Mouse (Mus musculus): Measurements from ENCODE around the gene Mef2a. TPM values are rescaled to one million over a fixed set of nuclear protein-coding genes. Genes with fewer than 3 reads are reported as not detected.

Mef2a gene
- total RNA-seq, 2 experiments from 2014 or later: 67.8 to 69.8 TPM

Other genes starting within 250 kb of the Mef2a start
- 10 to 100 TPM; 10.1 to 10.5 TPM for gene Lysmd4, start 150.3 kb downstream of the Mef2a start, total RNA-seq (2021)